ENCODE assay signal across 24 mouse cellular contexts in the genomic region with DNA sequence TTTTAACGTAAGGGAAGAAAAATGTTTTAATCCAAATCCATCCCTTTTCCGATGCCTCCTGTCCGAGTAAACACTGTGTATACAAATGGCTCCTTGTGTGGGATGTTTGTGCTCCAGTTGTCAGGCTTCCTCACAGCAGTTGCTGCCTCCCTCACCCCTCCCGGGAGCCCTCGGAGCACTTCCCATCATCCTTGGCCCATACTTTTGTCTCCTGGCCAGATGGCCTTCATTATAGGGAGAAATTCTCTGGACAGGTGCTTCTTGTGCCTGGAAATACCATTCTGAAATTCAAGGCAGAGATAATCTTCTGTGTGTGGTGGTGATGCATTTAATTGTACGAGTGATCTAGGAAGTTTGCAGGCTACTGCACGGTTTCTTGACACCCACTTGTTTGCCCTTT.
DNase-seq lines count a peak whose midpoint lies in the region; ATAC-seq and TF ChIP-seq lines count a peak whose summit lies in the region.
"Had no signal": no experiment of that assay in that cellular context is flagged by ENCODE, and none has a peak within 500 bp of the region (broad histone marks: within the 10 kb centered on the region; RNA-seq: fewer than 3 reads in every experiment).

No protein-coding gene starts in this region.

- peak; percentile 34 for DNase-seq in embryonic facial prominence, embryonic 11.5 days (ENCODE audit: low spot score)
- DNase-seq in embryonic facial prominence, embryonic 10.5 days (ENCODE audit: low spot score): no peak
- peak; percentile 15 for DNase-seq in left cerebral cortex, postnatal 4 days
- no peak for DNase-seq in left cerebral cortex, postnatal 25 days (ENCODE audit: low spot score in 2 of 2)
- no peak for DNase-seq in urinary bladder, adult 2 months (ENCODE audit: low spot score)
- DNase-seq: adrenal gland, postnatal 25 days; cerebellum, adult 11-12 months; heart, adult 18-20 months; heart, postnatal 4 days; kidney, postnatal 14 days; layer of hippocampus, adult 9-11 months; liver, embryonic 13.5 days; lung, adult 18-20 months; lung, postnatal 14 days; right cerebral cortex, postnatal 14 days had no signal

- H3K79me3 ChIP-seq in C2C12 (ENCODE audit: low read depth): no peaks in the 10 kb centered on the region

- no peaks in the 10 kb centered on the region for H3K79me2 ChIP-seq in C2C12 (ENCODE audit: control insufficient read depth, insufficient read depth)

- no peak for TF ChIP-seq CTCF in C2C12 (IDR thresholded peaks at IDR 0.05; ENCODE audit: control insufficient read depth, insufficient read depth, insufficient read length)

- H3K4me1 ChIP-seq in embryonic facial prominence, embryonic 11.5 days (ENCODE audit: control insufficient read depth, insufficient read depth, low read length): no peaks in the 10 kb centered on the region
- peaks cover 21% of the 10 kb centered on the region for H3K4me1 ChIP-seq in embryonic facial prominence, embryonic 10.5 days
- peaks cover 13% of the 10 kb centered on the region; the same call in 1 of the 2 replicates for H3K4me1 ChIP-seq in embryonic facial prominence, embryonic 15.5 days
- H3K4me1 ChIP-seq: liver, embryonic 13.5 days; midbrain, embryonic 15.5 days had no signal

- H3K4me2 ChIP-seq in embryonic facial prominence, embryonic 11.5 days (ENCODE audit: low read depth, low read length): no peak overlapping the region
- H3K4me2 ChIP-seq in embryonic facial prominence, embryonic 15.5 days (replicated peaks): no peak overlapping the region
- H3K4me2 ChIP-seq: heart, embryonic 11.5 days; liver, embryonic 13.5 days had no signal

- intact Hi-C loops in left cerebral cortex, postnatal 4 days (cut with DNase I): no loop called here
- intact Hi-C loops in left cerebral cortex, postnatal 25 days (cut with DNase I): no loop called here

- no peak for ATAC-seq in embryonic facial prominence, embryonic 11.5 days (replicated peaks; ENCODE audit: insufficient number of reproducible peaks, low FRiP score, low TSS enrichment, low read depth)
- ATAC-seq in embryonic facial prominence, embryonic 15.5 days (ENCODE audit: insufficient number of reproducible peaks, low FRiP score, low TSS enrichment, low read depth): peak; percentile 60; the same call in 1 of the 2 replicates
- ATAC-seq: forebrain, embryonic 14.5 days; intestine, embryonic 16.5 days; midbrain, embryonic 15.5 days had no signal

- no peak overlapping the region for H3ac ChIP-seq in C2C12 (ENCODE audit: control insufficient read depth, insufficient read length, low read depth)

- no peak overlapping the region for H3K9ac ChIP-seq in embryonic facial prominence, embryonic 11.5 days (replicated peaks; ENCODE audit: low read length)
- H3K9ac ChIP-seq in embryonic facial prominence, embryonic 15.5 days: no peak overlapping the region
- H3K9ac ChIP-seq: hindbrain, embryonic 13.5 days; limb, embryonic 15.5 days; liver, embryonic 13.5 days; midbrain, embryonic 15.5 days; neural tube, embryonic 13.5 days had no signal

- H3K27ac ChIP-seq in embryonic facial prominence, embryonic 11.5 days (replicated peaks; ENCODE audit: low read depth, low read length): no peak overlapping the region
- no peak overlapping the region for H3K27ac ChIP-seq in embryonic facial prominence, embryonic 10.5 days (replicated peaks)
- H3K27ac ChIP-seq in embryonic facial prominence, embryonic 15.5 days (replicated peaks): no peak overlapping the region
- H3K27ac ChIP-seq: hindbrain, embryonic 13.5 days; limb, embryonic 15.5 days; liver, embryonic 13.5 days; midbrain, embryonic 15.5 days; neural tube, embryonic 13.5 days had no signal

- no peak overlapping the region for H3K4me3 ChIP-seq in embryonic facial prominence, embryonic 11.5 days (ENCODE audit: low read depth, low read length)
- H3K4me3 ChIP-seq in embryonic facial prominence, embryonic 10.5 days: no peak overlapping the region
- H3K4me3 ChIP-seq in C2C12 (ENCODE audit: insufficient read depth, poor library complexity, severe bottlenecking): no peak overlapping the region
- no peak overlapping the region for H3K4me3 ChIP-seq in embryonic facial prominence, embryonic 15.5 days (replicated peaks)
- H3K4me3 ChIP-seq: hindbrain, embryonic 13.5 days; limb, embryonic 15.5 days; liver, embryonic 13.5 days; midbrain, embryonic 15.5 days; neural tube, embryonic 13.5 days had no signal

- H3K9me3 ChIP-seq in embryonic facial prominence, embryonic 11.5 days (replicated peaks; ENCODE audit: control insufficient read depth, low read length): no peaks in the 10 kb centered on the region
- H3K9me3 ChIP-seq in embryonic facial prominence, embryonic 10.5 days: no peaks in the 10 kb centered on the region
- H3K9me3 ChIP-seq in embryonic facial prominence, embryonic 15.5 days (replicated peaks): no peaks in the 10 kb centered on the region
- H3K9me3 ChIP-seq: hindbrain, embryonic 13.5 days; limb, embryonic 15.5 days; liver, embryonic 13.5 days; midbrain, embryonic 15.5 days; neural tube, embryonic 13.5 days had no signal

- H3K36me3 ChIP-seq in embryonic facial prominence, embryonic 11.5 days (replicated peaks; ENCODE audit: control insufficient read depth, insufficient read depth, low read depth, low read length): no peaks in the 10 kb centered on the region
- H3K36me3 ChIP-seq in embryonic facial prominence, embryonic 10.5 days (replicated peaks): no peaks in the 10 kb centered on the region
- H3K36me3 ChIP-seq in C2C12 (ENCODE audit: control insufficient read depth, insufficient read depth): no peaks in the 10 kb centered on the region
- no peaks in the 10 kb centered on the region for H3K36me3 ChIP-seq in embryonic facial prominence, embryonic 15.5 days
- H3K36me3 ChIP-seq: hindbrain, embryonic 13.5 days; limb, embryonic 15.5 days; liver, embryonic 13.5 days; midbrain, embryonic 15.5 days; neural tube, embryonic 13.5 days had no signal

- H3K27me3 ChIP-seq in embryonic facial prominence, embryonic 11.5 days (ENCODE audit: control insufficient read depth, insufficient read depth, low read length): no peaks in the 10 kb centered on the region
- no peaks in the 10 kb centered on the region for H3K27me3 ChIP-seq in embryonic facial prominence, embryonic 10.5 days (replicated peaks; ENCODE audit: low read depth, poor library complexity, severe bottlenecking)
- H3K27me3 ChIP-seq in C2C12 (ENCODE audit: control insufficient read depth, insufficient read depth, insufficient read length): no peaks in the 10 kb centered on the region
- H3K27me3 ChIP-seq in embryonic facial prominence, embryonic 15.5 days: no peaks in the 10 kb centered on the region
- H3K27me3 ChIP-seq: hindbrain, embryonic 13.5 days; limb, embryonic 15.5 days; liver, embryonic 13.5 days; midbrain, embryonic 15.5 days; neural tube, embryonic 13.5 days had no signal

- WGBS in embryonic facial prominence, embryonic 11.5 days: 50% methylated on average over 7 of the region's 7 CpGs
- WGBS in embryonic facial prominence, embryonic 10.5 days: 56% methylated on average over 7 of the region's 7 CpGs
- WGBS in embryonic facial prominence, embryonic 15.5 days: 27% methylated on average over 7 of the region's 7 CpGs

TF ChIP-seq in C2C12, 6 proteins besides CTCF, POLR2A, EP300 and RAD21:
- no peak for TF ChIP-seq USF1 (IDR thresholded peaks at IDR 0.05; ENCODE audit: low read depth)
- TF ChIP-seq MYOG (IDR thresholded peaks at IDR 0.05; ENCODE audit: control insufficient read depth, extremely low read depth, insufficient read length): no peak
- peak; percentile 69 for TF ChIP-seq MYOD1 (IDR thresholded peaks at IDR 0.05; ENCODE audit: control insufficient read depth, insufficient read length, low read depth)

Comparison
In these comparisons a context has a peak if more than half of its experiments do, and no peak if none do; other contexts are left out.
1. DNase-seq: peak in embryonic facial prominence, embryonic 11.5 days (single experiment) and left cerebral cortex, postnatal 4 days (single experiment); none in embryonic facial prominence, embryonic 10.5 days (single experiment), left cerebral cortex, postnatal 25 days (0 of 2) and urinary bladder, adult 2 months (single experiment).